ENCODE assay signal across 10 mouse cellular contexts in genomic region chr19:12722308-12722707, GRCm38 (mm10). TPM values are rescaled to one million over a fixed set of nuclear protein-coding genes. Genes with fewer than 3 reads are reported as not detected.
DNase-seq lines count a peak whose midpoint lies in the region; ATAC-seq lines count a peak whose summit lies in the region.
"Had no signal": no experiment of that assay in that cellular context is flagged by ENCODE, and none has a peak within 500 bp of the region (broad histone marks: within the 10 kb centered on the region; RNA-seq: fewer than 3 reads in every experiment).

No protein-coding gene starts in this region.

- DNase-seq in CD4-positive, CD25-positive, alpha-beta regulatory T cell, adult 2 months (ENCODE audit: low read depth, low spot score) = peak; percentile 42
- DNase-seq in right cerebral cortex, adult 18-20 months = peak; percentile 5
- DNase-seq in right cerebral cortex, postnatal 36 days (ENCODE audit: low spot score in 2 of 2) = no peak
- peak; percentile 49 to 65 for DNase-seq in cerebellum, postnatal 10 days
- DNase-seq in kidney, postnatal 25 days = peak; percentile 69 to 71
- peak; percentile 15 for DNase-seq in splenic B cell, adult 2 months (ENCODE audit: low read depth, low spot score)

- WGBS in hindbrain, embryonic 12.5 days = 70% methylated on average over 2 of the region's 3 CpGs

- H3K4me2 ChIP-seq in hindbrain, embryonic 12.5 days (replicated peaks) = no peak overlapping the region
- H3K4me2 ChIP-seq: liver, embryonic 15.5 days; stomach, embryonic 15.5 days had no signal

- H3K27ac ChIP-seq in hindbrain, embryonic 12.5 days = no peak overlapping the region
- H3K27ac ChIP-seq: liver, embryonic 15.5 days; stomach, embryonic 15.5 days had no signal

- no peaks in the 10 kb centered on the region for H3K27me3 ChIP-seq in splenic B cell, adult 2 months (ENCODE audit: control insufficient read depth, insufficient read depth, low read length, poor library complexity, severe bottlenecking)
- H3K27me3 ChIP-seq in hindbrain, embryonic 12.5 days = no peaks in the 10 kb centered on the region
- H3K27me3 ChIP-seq: liver, embryonic 15.5 days; stomach, embryonic 15.5 days had no signal

- no peak for ATAC-seq in CD4-positive, CD25-positive, alpha-beta regulatory T cell, adult 4 months
- no peak for ATAC-seq in hindbrain, embryonic 12.5 days (ENCODE audit: low FRiP score)

- no peak overlapping the region for H3K4me3 ChIP-seq in hindbrain, embryonic 12.5 days
- H3K4me3 ChIP-seq: liver, embryonic 15.5 days; stomach, embryonic 15.5 days had no signal

- no peak overlapping the region for H3K9ac ChIP-seq in hindbrain, embryonic 12.5 days
- H3K9ac ChIP-seq: liver, embryonic 15.5 days; stomach, embryonic 15.5 days had no signal

- no peaks in the 10 kb centered on the region for H3K4me1 ChIP-seq in hindbrain, embryonic 12.5 days
- H3K4me1 ChIP-seq: liver, embryonic 15.5 days; stomach, embryonic 15.5 days had no signal

- H3K36me3 ChIP-seq in splenic B cell, adult 2 months (ENCODE audit: control insufficient read depth, insufficient read depth, low read length, poor library complexity, severe bottlenecking) = no peaks in the 10 kb centered on the region
- no peaks in the 10 kb centered on the region for H3K36me3 ChIP-seq in hindbrain, embryonic 12.5 days
- H3K36me3 ChIP-seq: liver, embryonic 15.5 days; stomach, embryonic 15.5 days had no signal

- H3K9me3 ChIP-seq in hindbrain, embryonic 12.5 days (replicated peaks) = no peaks in the 10 kb centered on the region
- H3K9me3 ChIP-seq: liver, embryonic 15.5 days; stomach, embryonic 15.5 days had no signal

RNA-seq across cellular contexts. Expression of gene Keg1, which starts 26.7 kb away (rescaled TPM):
- polyA plus RNA-seq in CD4-positive, CD25-positive, alpha-beta regulatory T cell, adult 4 months (2017; shearing (Covaris generic)) = not detected
- polyA plus RNA-seq in hindbrain, embryonic 12.5 days (2016; fragmentation: Nextera tagmentation; extraction: Ambion mirVana) = not detected in 2 replicates

RNA-seq across cellular contexts. Expression of gene Cntf, which starts 43.1 kb away (rescaled TPM):
- 1 to 10 TPM; 2.9 to 3.4 TPM for polyA plus RNA-seq in CD4-positive, CD25-positive, alpha-beta regulatory T cell, adult 4 months (2017; shearing (Covaris generic))
- polyA plus RNA-seq in hindbrain, embryonic 12.5 days (2016; fragmentation: Nextera tagmentation; extraction: Ambion mirVana) = 1.5 and 1.6 TPM in 2 replicates

RNA-seq across cellular contexts. Expression of gene Olfr1443, which starts 44.4 kb away (rescaled TPM):
- not detected for polyA plus RNA-seq in CD4-positive, CD25-positive, alpha-beta regulatory T cell, adult 4 months (2017; shearing (Covaris generic))
- not detected in 2 replicates for polyA plus RNA-seq in hindbrain, embryonic 12.5 days (2016; fragmentation: Nextera tagmentation; extraction: Ambion mirVana)
- polyA plus RNA-seq: liver, embryonic 15.5 days; stomach, embryonic 15.5 days had no signal

RNA-seq across cellular contexts. Expression of gene Olfr1442, which starts 52.1 kb away (rescaled TPM):
- not detected for polyA plus RNA-seq in CD4-positive, CD25-positive, alpha-beta regulatory T cell, adult 4 months (2017; shearing (Covaris generic))
- polyA plus RNA-seq in hindbrain, embryonic 12.5 days (2016; fragmentation: Nextera tagmentation; extraction: Ambion mirVana) = not detected in 2 replicates
- polyA plus RNA-seq: liver, embryonic 15.5 days; stomach, embryonic 15.5 days had no signal

Comparison
In these comparisons a context has a peak if more than half of its experiments do, and no peak if none do; other contexts are left out.
1. DNase-seq: peak in CD4-positive, CD25-positive, alpha-beta regulatory T cell, adult 2 months (single experiment), right cerebral cortex, adult 18-20 months (single experiment), cerebellum, postnatal 10 days (2 of 2), kidney, postnatal 25 days (2 of 2) and splenic B cell, adult 2 months (single experiment); none in right cerebral cortex, postnatal 36 days (0 of 2).